23 mouse cellular contexts compared by ENCODE assay signal in the genomic region with DNA sequence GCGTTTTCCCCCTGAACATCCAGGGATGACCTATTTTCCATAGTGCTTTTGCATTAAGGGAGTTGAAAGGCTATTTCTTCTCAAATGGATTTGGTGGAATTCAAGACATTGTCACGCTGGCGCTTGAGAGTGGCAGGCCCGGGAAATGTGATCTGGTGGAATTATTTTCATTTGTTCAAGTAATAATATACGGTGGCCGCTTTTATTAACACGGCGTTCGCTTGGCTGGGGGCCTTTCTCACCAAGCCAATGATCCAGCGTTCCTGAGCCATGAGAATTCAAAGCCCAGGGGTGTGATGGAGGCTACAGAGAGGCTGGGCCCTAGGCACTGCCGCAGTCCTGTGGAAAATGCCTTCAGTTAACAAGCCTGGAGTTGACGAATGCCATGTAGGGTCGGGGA. TPM values are rescaled to one million over a fixed set of nuclear protein-coding genes. Genes with fewer than 3 reads are reported as not detected.
DNase-seq lines count a peak whose midpoint lies in the region; ATAC-seq and TF ChIP-seq lines count a peak whose summit lies in the region.
"Had no signal": no experiment of that assay in that cellular context is flagged by ENCODE, and none has a peak within 500 bp of the region (broad histone marks: within the 10 kb centered on the region; RNA-seq: fewer than 3 reads in every experiment).

No protein-coding gene starts in this region.

- peaks cover 14% of the 10 kb centered on the region; the same call in 1 of the 2 replicates for H3K27me3 ChIP-seq in hindbrain, embryonic 12.5 days
- peaks cover 7% of the 10 kb centered on the region; the same call in 1 of the 2 replicates for H3K27me3 ChIP-seq in hindbrain, embryonic 14.5 days (ENCODE audit: control insufficient read depth, insufficient read depth, low read length)
- H3K27me3 ChIP-seq in E14TG2a.4 (ENCODE audit: insufficient read depth, low read length), result peaks cover 96% of the 10 kb centered on the region
- H3K27me3 ChIP-seq in hindbrain, postnatal 0 days (ENCODE audit: insufficient read depth, low read length), result no peaks in the 10 kb centered on the region

- H3K9ac ChIP-seq in hindbrain, embryonic 12.5 days, result no peak overlapping the region
- no peak overlapping the region for H3K9ac ChIP-seq in hindbrain, embryonic 14.5 days
- no peak overlapping the region for H3K9ac ChIP-seq in hindbrain, postnatal 0 days (replicated peaks; ENCODE audit: low read length)
- H3K9ac ChIP-seq: forebrain, postnatal 0 days; neural tube, embryonic 12.5 days had no signal

- H3K4me3 ChIP-seq in hindbrain, embryonic 12.5 days, result no peak overlapping the region
- no peak overlapping the region for H3K4me3 ChIP-seq in hindbrain, embryonic 14.5 days (replicated peaks; ENCODE audit: low read length)
- H3K4me3 ChIP-seq in E14TG2a.4 (replicated peaks; ENCODE audit: low read length), result peak overlapping the region; percentile 43
- no peak overlapping the region for H3K4me3 ChIP-seq in hindbrain, postnatal 0 days (ENCODE audit: low read length)
- H3K4me3 ChIP-seq: neural tube, embryonic 12.5 days had no signal

- DNase-seq in embryo, embryonic 10.5 days (ENCODE audit: low spot score), result peak; percentile 17
- no peak for DNase-seq in embryo, embryonic 10 days (ENCODE audit: low spot score)
- DNase-seq in hindbrain, embryonic 14.5 days (ENCODE audit: low spot score), result no peak
- DNase-seq in hindbrain, postnatal 0 days (ENCODE audit: low spot score), result peak; percentile 4
- DNase-seq in spleen, postnatal 36 days (ENCODE audit: low spot score in 2 of 2), result no peak
- no peak for DNase-seq in adrenal gland, postnatal 4 days (ENCODE audit: low spot score in 2 of 2)
- DNase-seq: cerebellum, postnatal 25 days; forebrain, postnatal 0 days; heart, adult 18-20 months; kidney, adult 18-20 months; kidney, postnatal 10 days; layer of hippocampus, adult 9-11 months; liver; lung, adult 18-20 months; thymus, postnatal 25 days had no signal

- peak overlapping the region; percentile 0; the same call in 1 of the 2 replicates for H3K4me2 ChIP-seq in hindbrain, embryonic 12.5 days (replicated peaks)
- H3K4me2 ChIP-seq in hindbrain, embryonic 14.5 days (replicated peaks), result no peak overlapping the region
- no peak overlapping the region for H3K4me2 ChIP-seq in hindbrain, postnatal 0 days (ENCODE audit: low read depth, low read length)
- H3K4me2 ChIP-seq: neural tube, embryonic 12.5 days had no signal

- no peak for ATAC-seq in hindbrain, embryonic 12.5 days (ENCODE audit: low FRiP score)
- no peak for ATAC-seq in hindbrain, embryonic 14.5 days (ENCODE audit: low FRiP score)
- ATAC-seq in hindbrain, postnatal 0 days, result no peak
- ATAC-seq: CD4-positive, CD25-positive, alpha-beta regulatory T cell, adult 4 months; forebrain, postnatal 0 days had no signal

- WGBS in hindbrain, embryonic 12.5 days, result 19% methylated on average over 13 of the region's 13 CpGs
- 17% methylated on average over 13 of the region's 13 CpGs for WGBS in hindbrain, embryonic 14.5 days
- WGBS in hindbrain, postnatal 0 days, result 14% methylated on average over 13 of the region's 13 CpGs

- H3K9me3 ChIP-seq in hindbrain, embryonic 12.5 days (replicated peaks), result no peaks in the 10 kb centered on the region
- no peaks in the 10 kb centered on the region for H3K9me3 ChIP-seq in hindbrain, embryonic 14.5 days (ENCODE audit: control insufficient read depth, low read length)
- no peaks in the 10 kb centered on the region for H3K9me3 ChIP-seq in E14TG2a.4 (ENCODE audit: low read length)
- H3K9me3 ChIP-seq in hindbrain, postnatal 0 days (ENCODE audit: low read length), result no peaks in the 10 kb centered on the region
- H3K9me3 ChIP-seq: neural tube, embryonic 12.5 days had no signal

- no peak for TF ChIP-seq CTCF in E14TG2a.4 (conservative IDR thresholded peaks at IDR 0.05; ENCODE audit: low read length)
- TF ChIP-seq CTCF in hindbrain, postnatal 0 days (IDR thresholded peaks at IDR 0.05; ENCODE audit: low read depth), result no peak

- H3K36me3 ChIP-seq in hindbrain, embryonic 12.5 days, result no peaks in the 10 kb centered on the region
- no peaks in the 10 kb centered on the region for H3K36me3 ChIP-seq in hindbrain, embryonic 14.5 days (replicated peaks; ENCODE audit: control insufficient read depth, insufficient read depth)
- H3K36me3 ChIP-seq in E14TG2a.4 (ENCODE audit: insufficient read depth, low read length), result no peaks in the 10 kb centered on the region
- no peaks in the 10 kb centered on the region for H3K36me3 ChIP-seq in hindbrain, postnatal 0 days (ENCODE audit: insufficient read depth, low read length)
- H3K36me3 ChIP-seq: neural tube, embryonic 12.5 days had no signal

- no peak overlapping the region for H3K27ac ChIP-seq in hindbrain, embryonic 12.5 days
- no peak overlapping the region for H3K27ac ChIP-seq in hindbrain, embryonic 14.5 days
- H3K27ac ChIP-seq in hindbrain, postnatal 0 days, result no peak overlapping the region
- H3K27ac ChIP-seq: neural tube, embryonic 12.5 days had no signal

- peaks cover 14% of the 10 kb centered on the region for H3K4me1 ChIP-seq in hindbrain, embryonic 12.5 days
- 0 out of 2 replicates have a peak, but pooled peaks cover 7% of the 10 kb centered on the region for H3K4me1 ChIP-seq in hindbrain, embryonic 14.5 days (replicated peaks; ENCODE audit: control insufficient read depth, insufficient read depth, low read length)
- peaks cover 34% of the 10 kb centered on the region for H3K4me1 ChIP-seq in E14TG2a.4 (replicated peaks; ENCODE audit: low read depth, low read length)
- 0 out of 2 replicates have a peak, but pooled peaks cover 3% of the 10 kb centered on the region for H3K4me1 ChIP-seq in hindbrain, postnatal 0 days (ENCODE audit: insufficient read depth, low read length)

RNA-seq across cellular contexts. Expression of a gene that starts 5.0 kb away (rescaled TPM):
- 0.04 and 0.07 TPM in 2 replicates for polyA plus RNA-seq in hindbrain, embryonic 12.5 days (2016; fragmentation: Nextera tagmentation; extraction: Ambion mirVana)
- polyA plus RNA-seq in hindbrain, embryonic 14.5 days (2014; fragmentation: Nextera tagmentation; extraction: Ambion mirVana), result not detected in 2 replicates
- not detected in 2 replicates for total RNA-seq in hindbrain, postnatal 0 days (2014; rRNA removed)
- polyA plus RNA-seq in hindbrain, postnatal 0 days (2015; fragmentation: Nextera tagmentation; extraction: Ambion mirVana), result not detected in 2 replicates
- under 1 TPM; 0.11 to 0.68 TPM for total RNA-seq in adrenal gland, postnatal 4 days (2021)
- total RNA-seq: forebrain, postnatal 0 days; MEL had no signal
- polyA plus RNA-seq: CD4-positive, CD25-positive, alpha-beta regulatory T cell, adult 4 months; forebrain, postnatal 0 days; heart, postnatal 0 days had no signal

RNA-seq across cellular contexts. Expression of a gene that starts 52.3 kb away (rescaled TPM):
- polyA plus RNA-seq in hindbrain, embryonic 12.5 days (2016; fragmentation: Nextera tagmentation; extraction: Ambion mirVana), result not detected in 2 replicates
- 0.11 and 0.18 TPM in 2 replicates for polyA plus RNA-seq in hindbrain, embryonic 14.5 days (2014; fragmentation: Nextera tagmentation; extraction: Ambion mirVana)
- total RNA-seq in hindbrain, postnatal 0 days (2014; rRNA removed), result 1.8 and 1.9 TPM in 2 replicates
- 0.28 TPM in 2 replicates for polyA plus RNA-seq in hindbrain, postnatal 0 days (2015; fragmentation: Nextera tagmentation; extraction: Ambion mirVana)
- not detected for total RNA-seq in adrenal gland, postnatal 4 days (2021)
- total RNA-seq: gastrocnemius, adult 18-20 months; heart, adult 18-20 months; MEL had no signal
- polyA plus RNA-seq: CD4-positive, CD25-positive, alpha-beta regulatory T cell, adult 4 months; neural tube, embryonic 12.5 days; testis, adult 2 months had no signal

Comparison
In these comparisons a context has a peak if more than half of its experiments do, and no peak if none do; other contexts are left out.
1. DNase-seq: peak in embryo, embryonic 10.5 days (single experiment) and hindbrain, postnatal 0 days (single experiment); none in embryo, embryonic 10 days (single experiment), hindbrain, embryonic 14.5 days (single experiment), spleen, postnatal 36 days (0 of 2) and adrenal gland, postnatal 4 days (0 of 2).